Mouse (Mus musculus) duodenum, adult 2 months (tissue): ENCODE data around the gene Exosc9. TPM values are rescaled to one million over a fixed set of nuclear protein-coding genes. Genes with fewer than 3 reads are reported as not detected.

Source experiments
- polyA plus RNA-seq: library from polyadenylated mRNA; depleted of rRNA; stranded (reverse); fragments of >200 nt; gene quantifications from 2 replicates; pipeline ENCODE4 v1.2.3, GENCODE M21; 2012; ENCODE audit warnings: low replicate concordance; rRNA removed

Gene Exosc9
- polyA plus RNA-seq = 2.7 and 2.8 TPM in 2 replicates

DNA sequence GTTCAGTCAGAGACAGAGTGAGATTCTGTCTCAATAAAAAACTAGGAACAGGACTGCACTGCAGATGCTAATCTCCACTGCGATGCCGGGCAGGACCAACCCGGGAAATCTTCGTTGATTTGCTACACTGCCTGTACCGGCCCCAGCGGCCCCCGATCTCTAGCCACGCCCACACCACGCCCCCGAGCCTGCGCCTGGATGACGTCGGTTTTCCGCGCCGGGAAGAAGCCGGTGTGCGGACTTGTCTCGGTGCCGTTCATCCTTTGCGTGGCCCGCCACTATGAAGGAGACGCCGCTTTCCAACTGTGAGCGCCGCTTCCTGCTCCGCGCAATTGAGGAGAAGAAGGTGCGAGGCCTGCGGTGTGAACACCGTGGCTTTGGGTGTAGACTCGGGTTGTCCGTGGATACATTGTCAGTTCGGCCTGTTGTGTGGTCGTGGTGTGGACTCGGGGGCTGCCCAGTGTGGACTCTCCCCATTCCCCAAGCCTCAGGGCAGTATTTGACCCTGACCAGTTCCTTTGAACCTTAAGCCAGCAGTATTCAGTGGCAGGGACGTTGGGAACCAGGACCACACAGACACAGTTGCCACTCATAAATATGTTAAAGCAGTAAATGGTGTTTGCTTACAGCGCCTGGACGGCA, at the start of gene Exosc9:
Gene Exosc9 (plus strand): TSS at position 201 of the 642 bp plus-strand sequence.

DNA sequence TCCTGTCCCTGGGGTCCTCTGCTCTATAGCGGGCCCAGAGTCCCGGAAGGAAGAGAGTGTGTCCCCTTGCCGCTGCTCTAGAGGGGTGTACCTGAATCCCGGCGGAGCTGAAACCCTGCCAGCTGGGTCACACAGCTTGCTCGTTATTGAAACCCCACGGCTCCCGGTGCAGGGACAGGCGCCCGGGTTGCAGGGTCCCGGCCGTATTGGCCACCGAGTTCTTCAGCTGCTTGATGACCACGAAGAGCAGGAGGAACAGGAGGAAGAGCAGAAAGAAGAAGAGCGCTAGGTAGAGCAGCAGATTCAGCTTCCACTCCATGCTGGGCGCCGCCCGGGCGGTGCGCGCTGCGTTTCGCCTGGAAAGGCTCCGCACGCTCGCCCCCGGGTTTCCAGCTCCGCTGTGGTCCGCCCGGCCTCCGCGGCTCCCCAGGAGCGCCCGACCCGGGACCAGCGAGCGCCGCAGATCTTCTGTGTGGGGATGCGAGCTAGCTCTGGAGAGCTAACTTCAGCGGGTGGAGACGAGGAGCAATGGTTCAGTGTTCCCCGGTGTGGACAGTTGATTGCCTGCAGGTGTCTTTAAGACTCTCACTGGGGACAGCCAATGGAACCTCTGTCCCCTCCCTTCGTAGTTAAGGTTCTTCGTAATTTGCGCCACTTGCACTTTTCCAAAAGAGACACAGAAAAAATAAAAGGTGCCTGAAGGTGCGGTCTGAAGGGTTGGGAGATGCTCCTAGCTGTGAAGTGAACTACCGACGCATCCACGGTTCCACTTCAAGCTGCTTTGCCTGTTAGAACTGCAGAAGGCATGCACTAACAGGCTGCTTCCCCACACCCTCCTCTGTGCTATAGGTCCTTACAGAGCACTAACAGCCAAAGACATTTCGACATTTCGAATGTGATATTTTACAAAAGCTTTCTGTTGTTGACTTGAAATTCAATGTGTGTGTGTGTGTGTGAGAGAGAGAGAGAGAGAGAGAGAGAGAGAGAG, 31.0 kb upstream of the Exosc9 start, which contains the start of gene Gm11549:
Gene Gm11549 (minus strand): TSS at position 741 of the 988 bp plus-strand sequence.

DNA sequence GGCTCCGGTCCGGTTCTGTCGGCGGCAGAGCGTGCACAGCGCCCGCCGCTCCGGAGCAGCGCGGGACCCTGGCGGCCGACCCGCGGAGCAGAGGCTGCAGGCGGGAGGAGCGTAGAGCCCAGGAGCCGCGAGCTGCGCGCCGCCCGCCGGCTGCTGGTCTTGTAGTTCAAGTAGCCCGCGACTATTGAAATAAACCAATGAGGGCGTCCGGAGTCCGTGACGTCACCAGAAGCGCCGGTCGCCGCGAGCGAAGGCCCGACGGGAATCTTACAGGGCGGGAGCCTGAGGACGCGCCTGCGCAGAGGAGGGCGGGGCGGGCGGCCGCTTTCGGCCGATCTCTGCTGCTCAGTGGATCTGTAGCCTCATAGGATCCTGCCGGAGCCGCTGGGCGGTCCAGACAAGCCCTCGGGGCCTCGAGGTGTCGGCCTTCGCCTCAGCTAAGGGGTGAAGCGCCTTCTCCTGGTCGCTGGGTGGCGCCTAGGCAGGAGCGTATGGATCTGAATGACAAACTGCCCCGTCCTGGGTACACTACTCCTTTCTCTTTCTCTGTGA, 19.5 kb downstream of the Exosc9 start, which contains the start of gene Ccna2:
Gene Ccna2 (minus strand): TSS at position 324 of the 552 bp plus-strand sequence.

DNA sequence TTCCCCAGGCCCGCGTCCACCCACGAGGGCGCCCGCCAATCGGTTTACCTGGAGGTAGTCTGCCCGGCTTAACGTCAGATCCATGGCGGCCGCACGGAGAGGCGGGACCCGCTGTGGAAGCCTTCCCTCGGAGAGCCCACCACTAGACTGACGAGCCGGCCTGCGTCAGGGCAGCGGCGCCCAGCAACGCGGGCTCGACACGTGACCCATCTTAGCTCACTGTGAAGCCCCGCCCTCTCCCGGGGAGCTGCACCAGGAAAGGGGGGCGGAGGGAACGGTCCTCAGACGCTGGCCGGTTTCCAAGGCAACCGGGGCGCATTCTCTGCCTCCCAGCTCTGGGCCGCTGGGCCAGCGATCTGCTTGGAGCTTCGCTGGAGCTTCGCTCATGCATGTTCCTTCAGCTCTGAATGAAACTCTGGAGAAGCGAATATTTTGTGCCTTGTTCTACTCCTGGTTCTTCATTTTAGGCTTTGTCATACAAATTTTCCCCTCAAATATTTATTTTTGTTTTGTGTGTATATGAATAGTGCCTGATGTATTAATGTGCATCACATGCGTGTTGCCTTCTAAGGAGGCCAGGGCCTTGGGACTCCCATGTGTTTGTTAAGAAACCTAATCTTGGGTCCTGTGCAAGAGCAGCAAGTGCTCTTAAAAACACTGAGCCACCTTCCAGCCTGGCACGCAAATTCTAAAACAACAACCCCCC, 60.9 kb downstream of the Exosc9 start, which contains the start of gene Bbs7:
Gene Bbs7 (minus strand): TSS at position 276 of the 706 bp plus-strand sequence.

Other genes with a start within 250 kb of the Exosc9 start
- 114 and 131 TPM in 2 replicates for gene Anxa5, start 76.7 kb upstream of the Exosc9 start, polyA plus RNA-seq
- 1.1 TPM in 1 of 2 replicates, not detected in the other for gene 1810062G17Rik, start 76.7 kb upstream of the Exosc9 start, polyA plus RNA-seq
- 0.04 TPM in 1 of 2 replicates, not detected in the other for gene Gm11549, start 30.8 kb upstream of the Exosc9 start, polyA plus RNA-seq
- 48.4 and 58.5 TPM in 2 replicates for gene Ccna2, start 19.5 kb downstream of the Exosc9 start, polyA plus RNA-seq
- gene Bbs7, start 60.9 kb downstream of the Exosc9 start, polyA plus RNA-seq = 0.04 and 0.20 TPM in 2 replicates
- 0.52 and 1.4 TPM in 2 replicates for gene Trpc3, start 137.6 kb downstream of the Exosc9 start, polyA plus RNA-seq